Mouse (Mus musculus): ENCODE data around the gene Tirap.

GRCm38 (mm10) chr9:35170071-35170470, 30.0 kb downstream of the Tirap start:
- TF ChIP-seq CTCF (IDR thresholded peaks at IDR 0.05; ENCODE audit: low read depth) (no peak), EP300 (IDR thresholded peaks at IDR 0.05; ENCODE audit: low read depth) (no peak)

Measured in liver, postnatal 0 days (tissue).